Mouse (Mus musculus): ENCODE results near the gene Hectd1. TPM values are rescaled to one million over a fixed set of nuclear protein-coding genes. Genes with fewer than 3 reads are reported as not detected.
A peak's percentile ranks its signal among the peaks of the same experiment; 100 is the strongest.

Hectd1 gene
- 35.2 and 35.6 TPM in 2 replicates for polyA plus RNA-seq (2016; fragmentation: Nextera tagmentation; extraction: Ambion mirVana)

- peak within 1 kb of the TSS; percentile 99 for H3K27ac ChIP-seq
- peaks cover 20% of the 10 kb centered on the region for H3K36me3 ChIP-seq
- no peaks in the 10 kb centered on the region for H3K27me3 ChIP-seq (ENCODE audit: insufficient read depth, poor library complexity, severe bottlenecking)
- DNase-seq (ENCODE audit: low spot score): peak; percentile 93
- H3K4me1 ChIP-seq: peaks cover 10% of the 10 kb centered on the region; the same call in 1 of the 2 replicates
- under 1% methylated on average over 108 of the region's 114 CpGs for WGBS
- H3K9me3 ChIP-seq: no peaks in the 10 kb centered on the region
- H3K4me3 ChIP-seq: peak within 1 kb of the TSS; percentile 99
Observed at GRCm38 (mm10) chr12:51829290-51830076, at the start of gene Hectd1. Hectd1 (minus strand) TSS chr12:51829536.

- H3K9me3 ChIP-seq: no peaks in the 10 kb centered on the region
- WGBS: 57% methylated on average over 11 of the region's 11 CpGs
- H3K27ac ChIP-seq: no peak overlapping the region; the same call in 1 of the 2 replicates
- peaks cover 8% of the 10 kb centered on the region; the same call in 1 of the 2 replicates for H3K4me1 ChIP-seq
- H3K4me3 ChIP-seq: no peak overlapping the region
- peaks cover 11% of the 10 kb centered on the region; the same call in 1 of the 2 replicates for H3K36me3 ChIP-seq
- no peak for DNase-seq (ENCODE audit: low spot score)
- H3K27me3 ChIP-seq (ENCODE audit: insufficient read depth, poor library complexity, severe bottlenecking): no peaks in the 10 kb centered on the region
Observed at GRCm38 (mm10) chr12:51871446-51872144, 42.3 kb upstream of the Hectd1 start.

DNA sequence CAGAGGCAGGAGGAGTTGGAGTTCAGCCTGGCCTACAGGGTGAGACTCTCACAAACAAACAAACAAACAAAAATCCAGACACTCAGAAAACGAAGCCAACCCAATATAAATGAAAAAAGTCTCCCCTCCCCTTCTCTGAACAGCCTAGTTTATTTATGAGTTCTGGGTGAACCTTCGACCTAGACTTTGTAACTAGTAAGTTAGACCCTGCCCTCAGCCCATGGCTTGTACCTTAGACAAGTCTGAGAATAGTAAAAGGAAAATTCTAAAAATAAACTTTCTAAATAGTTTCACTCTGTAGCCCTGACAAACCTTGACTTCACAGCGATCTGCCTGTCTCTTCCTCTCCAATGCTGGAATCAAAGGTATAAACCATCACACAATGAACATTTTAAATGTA is 40.2 kb upstream of the Hectd1 start:
- Histone ChIP-seq H3K4me1 (peaks cover 21% of the 10 kb centered on the region), H3K9me3 (no peaks in the 10 kb centered on the region), H3K4me3 (no peak overlapping the region), H3K36me3 (no peaks in the 10 kb centered on the region; the same call in 1 of the 2 replicates), H3K27me3 (ENCODE audit: insufficient read depth, poor library complexity, severe bottlenecking) (no peaks in the 10 kb centered on the region), H3K27ac (no peak overlapping the region)
- DNase-seq (ENCODE audit: low spot score): no peak
- whole genome bisulfite sequencing: 81% methylated on average over 3 of the region's 3 CpGs

GRCm38 (mm10) chr12:51867076-51867475 is 37.7 kb upstream of the Hectd1 start:
- no peak overlapping the region for H3K4me3 ChIP-seq
- no peak overlapping the region for H3K27ac ChIP-seq
- 75% methylated on average over 8 of the region's 8 CpGs for WGBS
- no peak for DNase-seq (ENCODE audit: low spot score)
- no peaks in the 10 kb centered on the region for H3K9me3 ChIP-seq
- peaks cover 22% of the 10 kb centered on the region for H3K4me1 ChIP-seq
- H3K36me3 ChIP-seq: no peaks in the 10 kb centered on the region
- H3K27me3 ChIP-seq (ENCODE audit: insufficient read depth, poor library complexity, severe bottlenecking): no peaks in the 10 kb centered on the region

DNA sequence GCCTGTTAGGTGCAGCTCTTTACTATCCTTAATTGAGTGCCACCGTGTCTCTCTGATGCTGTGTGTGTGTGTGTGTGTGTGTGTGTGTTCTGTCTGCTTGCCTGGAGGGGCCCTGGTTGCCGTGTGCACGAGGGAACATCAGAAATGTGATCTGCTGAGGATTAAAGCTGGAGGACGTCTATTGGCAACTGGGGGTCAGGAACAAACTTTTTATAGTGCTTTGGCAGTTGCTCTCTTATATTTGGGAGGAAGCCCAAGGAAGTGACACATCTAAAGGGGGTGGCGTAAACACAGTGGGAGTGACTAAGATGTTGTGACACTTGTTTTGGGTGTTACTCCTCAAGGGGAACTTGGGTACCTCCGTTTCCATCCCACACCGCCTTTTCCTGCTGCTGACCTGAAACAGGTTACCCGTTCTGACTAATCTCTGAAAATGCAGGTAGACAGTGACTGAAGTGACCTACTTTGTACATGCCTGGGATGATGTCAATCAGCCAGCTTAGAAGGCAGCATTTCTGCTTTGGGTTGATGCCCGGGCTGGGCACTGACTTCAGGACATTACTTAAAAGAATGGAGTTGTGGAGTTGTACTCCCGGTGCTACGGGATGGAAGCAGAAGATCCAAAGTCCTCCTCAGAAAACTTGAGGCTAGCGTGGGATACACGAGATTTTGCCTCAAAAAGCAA is 37.0 kb upstream of the Hectd1 start:
- Histone ChIP-seq H3K4me1 (peaks cover 20% of the 10 kb centered on the region), H3K9me3 (no peaks in the 10 kb centered on the region), H3K27me3 (ENCODE audit: insufficient read depth, poor library complexity, severe bottlenecking) (no peaks in the 10 kb centered on the region), H3K36me3 (no peaks in the 10 kb centered on the region), H3K4me3 (no peak overlapping the region), H3K27ac (peak overlapping the region; percentile 36; the same call in 1 of the 2 replicates)
- DNase-seq (ENCODE audit: low spot score): no peak
- WGBS: 76% methylated on average over 13 of the region's 13 CpGs

- Histone ChIP-seq H3K27ac (peak overlapping the region; percentile 36), H3K4me1 (peaks cover 19% of the 10 kb centered on the region), H3K9me3 (no peaks in the 10 kb centered on the region), H3K4me3 (no peak overlapping the region), H3K27me3 (ENCODE audit: insufficient read depth, poor library complexity, severe bottlenecking) (no peaks in the 10 kb centered on the region), H3K36me3 (no peaks in the 10 kb centered on the region)
- no peak for DNase-seq (ENCODE audit: low spot score)
- 70% methylated on average over 4 of the region's 4 CpGs for WGBS
Observed at GRCm38 (mm10) chr12:51865790-51866179, 36.4 kb upstream of the Hectd1 start.

DNA sequence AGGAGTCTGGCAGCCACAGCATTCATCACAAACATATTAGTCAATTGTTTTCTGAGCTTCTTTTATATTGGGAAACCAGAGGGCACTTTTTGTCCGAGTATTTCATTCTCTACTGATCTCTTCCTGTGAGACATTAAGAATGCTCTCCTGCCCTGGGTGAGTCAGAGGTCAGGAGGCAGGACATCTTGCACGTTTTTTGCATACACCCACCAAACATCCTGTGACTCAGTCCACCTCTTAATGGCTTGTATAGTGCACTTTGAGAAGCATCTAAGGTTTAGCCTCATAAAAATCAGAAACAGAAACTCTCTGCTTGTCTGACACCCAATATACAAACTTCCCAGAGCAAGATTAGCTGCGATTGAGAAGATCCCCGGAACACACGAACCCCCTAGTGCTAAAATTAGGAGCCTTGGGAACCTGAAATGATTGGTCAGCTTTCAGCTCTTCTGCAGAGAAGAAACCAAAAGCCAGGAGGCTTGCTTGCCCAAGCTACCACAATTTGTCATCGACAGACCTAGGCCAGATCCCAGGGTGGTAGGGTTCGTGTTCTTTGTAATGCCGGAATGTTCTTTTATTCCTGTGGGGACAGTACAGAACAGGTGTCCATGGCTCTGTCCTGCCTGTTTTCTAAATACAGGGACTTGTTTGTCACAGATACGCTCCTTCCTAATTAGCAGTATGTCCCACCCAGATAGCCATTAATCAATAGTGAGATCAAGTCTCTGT is 35.9 kb upstream of the Hectd1 start:
- no peaks in the 10 kb centered on the region for H3K9me3 ChIP-seq
- H3K36me3 ChIP-seq: no peaks in the 10 kb centered on the region
- peak overlapping the region; percentile 29; the same call in 1 of the 2 replicates for H3K27ac ChIP-seq
- WGBS: 53% methylated on average over 9 of the region's 9 CpGs
- H3K4me1 ChIP-seq: peaks cover 19% of the 10 kb centered on the region
- no peaks in the 10 kb centered on the region for H3K27me3 ChIP-seq (ENCODE audit: insufficient read depth, poor library complexity, severe bottlenecking)
- H3K4me3 ChIP-seq: no peak overlapping the region
- no peak for DNase-seq (ENCODE audit: low spot score)

DNA sequence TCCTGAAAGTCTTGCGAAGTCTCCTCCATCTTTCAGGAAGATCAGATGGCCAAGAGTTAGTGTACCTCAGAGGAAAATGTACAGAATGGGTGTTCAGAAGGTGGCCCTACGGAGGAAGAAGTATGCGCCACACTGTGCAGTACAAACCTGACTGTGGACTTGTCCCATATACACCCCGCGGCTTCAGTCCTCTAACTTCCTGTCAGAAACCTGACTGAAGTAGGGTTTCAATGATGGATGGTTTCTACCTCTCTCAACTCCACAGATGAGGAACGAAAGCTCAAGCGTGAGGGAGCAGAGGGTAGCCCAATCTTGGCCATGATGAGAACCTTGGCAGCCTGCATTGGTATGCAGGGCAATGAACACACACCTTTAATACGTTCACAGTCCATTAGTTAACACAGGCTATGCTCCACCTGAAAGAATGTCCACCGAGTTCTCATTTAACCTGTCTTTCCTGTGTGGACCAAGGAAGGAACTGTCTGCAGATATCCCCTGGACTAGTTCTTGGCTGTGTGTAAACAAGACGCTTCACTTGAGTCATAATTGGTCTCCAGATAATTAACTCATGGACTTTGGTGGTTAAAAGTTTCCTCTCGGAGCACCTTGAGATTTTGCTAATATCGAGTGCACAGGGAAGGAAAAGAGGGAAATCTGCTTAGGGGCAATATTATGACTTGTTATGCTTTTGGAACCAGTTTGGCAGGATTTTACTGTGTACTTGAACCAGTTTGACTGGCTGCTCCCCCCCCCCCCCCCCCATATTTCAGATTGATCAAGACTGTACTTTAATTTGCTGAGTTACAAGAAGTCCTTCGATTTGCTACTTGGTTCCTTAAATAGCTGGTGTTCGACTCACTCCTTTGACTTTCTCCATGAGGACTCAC is 34.0 kb upstream of the Hectd1 start:
- Histone ChIP-seq H3K9me3 (no peaks in the 10 kb centered on the region), H3K27ac (no peak overlapping the region), H3K27me3 (ENCODE audit: insufficient read depth, poor library complexity, severe bottlenecking) (no peaks in the 10 kb centered on the region), H3K4me3 (no peak overlapping the region), H3K36me3 (no peaks in the 10 kb centered on the region), H3K4me1 (peaks cover 14% of the 10 kb centered on the region)
- whole genome bisulfite sequencing: 88% methylated on average over 14 of the region's 14 CpGs
- DNase-seq (ENCODE audit: low spot score): no peak

GRCm38 (mm10) chr12:51858134-51859028 is 29.0 kb upstream of the Hectd1 start:
- H3K36me3 ChIP-seq: no peaks in the 10 kb centered on the region
- H3K9me3 ChIP-seq: no peaks in the 10 kb centered on the region
- H3K27ac ChIP-seq: no peak overlapping the region
- H3K27me3 ChIP-seq (ENCODE audit: insufficient read depth, poor library complexity, severe bottlenecking): no peaks in the 10 kb centered on the region
- H3K4me1 ChIP-seq: no peaks in the 10 kb centered on the region
- 73% methylated on average over 13 of the region's 13 CpGs for WGBS
- H3K4me3 ChIP-seq: no peak overlapping the region
- DNase-seq (ENCODE audit: low spot score): no peak

- Histone ChIP-seq H3K27me3 (ENCODE audit: insufficient read depth, poor library complexity, severe bottlenecking) (no peaks in the 10 kb centered on the region), H3K4me3 (no peak overlapping the region), H3K4me1 (no peaks in the 10 kb centered on the region), H3K27ac (no peak overlapping the region), H3K9me3 (no peaks in the 10 kb centered on the region), H3K36me3 (no peaks in the 10 kb centered on the region)
- no peak for DNase-seq (ENCODE audit: low spot score)
- 51% methylated on average over 8 of the region's 8 CpGs for WGBS
Observed at GRCm38 (mm10) chr12:51856768-51857295, 27.5 kb upstream of the Hectd1 start.

GRCm38 (mm10) chr12:51855872-51856271 is 26.5 kb upstream of the Hectd1 start:
- H3K27me3 ChIP-seq (ENCODE audit: insufficient read depth, poor library complexity, severe bottlenecking): no peaks in the 10 kb centered on the region
- WGBS: 80% methylated on average over 2 of the region's 2 CpGs
- H3K9me3 ChIP-seq: no peaks in the 10 kb centered on the region
- no peak overlapping the region for H3K27ac ChIP-seq
- no peak overlapping the region for H3K4me3 ChIP-seq
- 0 out of 2 replicates have a peak, but pooled peaks cover 2% of the 10 kb centered on the region for H3K4me1 ChIP-seq
- no peaks in the 10 kb centered on the region for H3K36me3 ChIP-seq
- DNase-seq (ENCODE audit: low spot score): no peak

All from heart, embryonic 10.5 days (tissue).